Mouse (Mus musculus) CD8-positive naive resting alpha-beta T cell, adult 2 months (primary cell): Measurements from ENCODE around the gene Pex3.
"Not testable (repeated sequence)": the region's sequence is repeated elsewhere in the genome, so short reads cannot be mapped to it uniquely, and the experiment has no call there.

Experiments used
- DNase-seq, 2 experiments: peaks; one replicate each; pipeline ENCODE4 v3.0.0; 2022; ENCODE audit warnings: low read depth in 2 of 2, low spot score in 2 of 2

Gene Pex3

DNA sequence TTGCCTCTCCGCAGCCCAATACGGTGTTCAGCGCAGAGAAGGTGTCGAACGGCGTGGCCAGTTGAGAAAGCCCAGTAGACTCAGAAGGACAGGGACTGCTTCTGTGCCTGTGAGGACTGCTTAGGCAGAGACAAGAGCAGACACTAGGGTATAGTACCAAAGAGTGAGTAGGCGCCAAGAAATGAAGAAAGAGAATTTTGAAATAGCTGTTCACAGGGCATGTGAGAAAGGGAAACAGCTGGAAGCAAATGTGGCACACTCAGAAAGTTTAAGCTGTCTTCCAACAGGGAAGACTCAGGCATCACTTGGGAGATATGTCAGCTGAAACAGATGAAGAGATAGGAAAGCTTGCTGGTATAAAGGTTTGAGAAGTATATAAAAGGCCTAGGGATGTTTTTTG is 16.2 kb downstream of the Pex3 start:
- DNase-seq, result no peak

DNA sequence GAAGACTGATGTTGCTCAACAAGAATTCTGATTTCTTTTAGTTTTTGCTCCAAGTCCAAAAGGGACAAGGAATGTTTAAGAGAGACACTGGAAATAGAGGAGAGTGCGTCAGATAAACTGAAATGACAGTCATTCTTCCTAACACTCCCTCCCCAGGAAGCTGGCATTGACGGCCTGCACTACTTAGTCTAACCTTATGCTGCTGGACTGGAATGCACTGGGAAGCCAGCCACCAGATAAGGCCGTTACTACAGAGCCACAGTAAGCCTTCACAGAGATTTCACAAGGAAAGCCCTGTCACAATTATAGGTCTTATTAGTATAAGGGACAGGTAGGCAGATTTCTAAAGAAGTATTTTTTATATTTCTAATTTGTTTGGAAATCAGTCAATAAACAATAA is 18.2 kb downstream of the Pex3 start:
- DNase-seq, result no peak

DNA sequence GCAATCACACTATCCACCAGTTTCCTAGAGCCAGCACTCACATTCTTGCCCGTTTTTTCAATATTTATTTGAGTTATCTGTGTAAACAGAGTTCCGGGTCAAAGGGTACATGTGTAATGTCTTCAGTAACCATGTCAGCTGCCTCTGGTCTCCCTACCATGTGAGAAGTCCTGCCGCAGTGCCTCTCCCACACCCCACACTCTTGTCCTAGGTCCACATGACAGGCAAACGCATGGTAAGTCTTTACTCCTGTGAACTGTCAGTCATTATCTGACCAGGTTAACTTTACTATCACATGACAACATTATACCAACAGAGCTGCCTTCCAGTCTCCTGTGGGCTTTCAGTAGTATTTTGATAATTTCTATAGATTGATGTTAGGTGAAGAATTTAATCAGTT is 24.8 kb downstream of the Pex3 start:
- DNase-seq, result no peak

DNA sequence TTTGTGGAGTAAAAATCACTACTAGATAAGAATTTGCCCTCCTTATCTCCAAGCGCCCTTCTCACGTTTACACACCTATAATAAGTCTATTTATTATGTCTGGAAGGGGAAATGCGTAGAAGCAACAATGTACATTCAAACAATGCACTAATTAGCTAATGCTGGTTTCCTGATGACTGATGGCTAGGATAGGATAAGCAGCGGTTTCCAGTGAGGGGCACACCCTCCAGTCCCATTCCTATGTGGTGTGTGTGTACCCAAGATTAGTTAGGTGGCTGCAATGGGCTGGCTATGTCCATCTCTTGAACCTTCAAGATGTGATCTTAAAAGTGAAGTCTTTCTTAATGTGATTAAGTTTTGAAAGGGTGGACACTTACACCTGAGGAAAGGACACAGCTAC is 31.1 kb downstream of the Pex3 start:
- no peak for DNase-seq

DNA sequence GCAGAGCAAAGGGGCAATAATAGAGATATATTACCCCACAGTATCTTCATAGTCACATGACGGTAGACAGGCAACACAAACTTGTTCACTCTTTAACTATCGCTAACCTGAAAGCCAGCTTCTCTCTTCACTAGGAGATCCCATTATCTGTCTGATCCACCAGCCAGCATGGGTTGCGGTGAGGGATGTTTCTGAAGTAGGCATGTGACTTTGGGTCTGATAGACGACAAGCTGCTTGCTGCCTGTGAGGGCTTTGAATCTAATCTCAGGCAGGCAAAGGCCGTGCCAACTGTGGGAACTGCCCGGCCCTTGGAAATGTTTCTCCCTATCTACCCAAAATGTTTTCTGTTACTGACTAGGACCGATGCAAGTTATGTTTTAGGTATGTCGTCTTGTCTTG is 50.6 kb downstream of the Pex3 start:
- no peak for DNase-seq

DNA sequence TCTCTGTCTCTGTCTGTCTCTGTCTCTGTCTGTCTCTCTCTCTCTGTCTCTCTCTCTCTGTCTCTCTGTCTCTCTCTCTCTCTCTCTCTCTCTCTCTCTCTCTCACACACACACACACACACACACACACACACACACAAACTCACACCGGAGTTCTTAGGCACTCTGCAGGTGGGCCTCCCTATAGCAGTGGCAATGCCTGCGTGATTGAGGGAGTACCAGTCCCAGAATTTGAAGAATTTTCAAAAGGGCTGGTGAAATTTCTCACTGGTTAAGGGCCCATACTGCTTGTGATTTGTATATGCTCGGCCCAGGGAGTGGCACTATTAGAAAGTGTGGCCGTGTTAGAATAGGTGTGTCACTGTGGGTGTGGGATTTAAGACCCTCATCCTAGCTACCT is 51.4 kb downstream of the Pex3 start:
- not testable (repeated sequence) for DNase-seq

DNA sequence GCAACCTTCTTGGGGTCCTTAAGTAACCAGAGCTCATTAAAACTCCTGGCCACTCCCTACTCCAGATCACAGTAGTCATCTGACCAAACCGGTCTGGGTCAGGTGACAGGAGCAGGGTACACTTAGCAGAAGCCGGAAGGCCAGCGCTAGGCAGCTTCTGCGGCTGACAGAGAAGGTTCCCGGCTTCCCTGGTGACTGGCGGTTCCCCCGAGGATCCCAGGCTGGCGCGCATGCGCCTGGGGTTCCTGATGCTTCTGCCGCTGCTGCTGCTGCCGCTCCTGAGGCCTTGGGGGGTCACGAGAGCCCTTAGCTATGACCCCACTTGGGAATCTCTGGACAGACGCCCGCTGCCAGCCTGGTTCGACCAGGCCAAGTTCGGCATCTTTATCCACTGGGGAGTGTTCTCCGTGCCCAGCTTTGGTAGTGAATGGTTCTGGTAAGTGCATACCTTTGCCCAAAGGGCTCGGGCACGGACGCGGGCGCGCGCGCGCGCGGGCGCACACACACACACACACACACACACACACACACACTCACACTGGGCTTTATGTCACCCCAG is 51.9 kb downstream of the Pex3 start:
- peak; percentile 78 to 81 for DNase-seq

DNA sequence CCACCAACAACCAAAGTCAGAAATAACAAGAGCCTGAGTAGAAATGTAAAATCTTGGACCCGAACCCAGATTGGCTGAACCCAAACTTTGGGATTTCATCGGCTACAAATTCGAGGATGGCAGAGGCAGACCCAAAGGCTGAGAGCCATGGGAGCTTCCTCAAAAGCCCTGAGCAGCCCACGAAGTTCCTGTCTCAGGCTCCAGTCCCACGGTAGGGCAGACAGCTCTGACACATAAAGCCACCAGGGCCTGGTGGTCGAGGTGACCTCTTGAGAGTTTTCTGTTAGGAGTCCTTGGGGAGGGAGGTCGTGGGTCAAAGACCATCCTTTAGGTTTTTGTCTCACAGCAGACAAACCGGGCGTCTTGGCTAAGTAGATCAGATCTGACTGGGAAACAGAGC is 52.5 kb downstream of the Pex3 start:
- no peak for DNase-seq

DNA sequence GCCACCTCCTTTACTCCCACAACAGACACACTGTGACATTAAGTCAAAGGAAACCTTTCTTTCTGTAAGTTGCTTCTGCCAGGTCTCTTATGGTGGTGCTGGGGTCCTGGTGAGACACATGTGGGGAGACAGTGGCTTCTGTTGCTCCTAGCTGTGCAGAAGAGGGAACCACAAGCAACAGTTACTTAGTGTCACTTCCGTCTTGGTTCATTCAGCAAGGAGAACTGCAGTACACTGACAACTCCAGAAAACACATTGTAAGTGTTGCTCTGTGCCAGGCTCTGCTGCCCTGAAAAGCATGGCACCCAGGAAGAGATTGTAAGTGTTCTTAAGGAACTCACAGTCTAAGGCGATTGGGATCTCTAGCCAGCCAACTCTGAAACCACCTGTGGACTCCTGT is 53.6 kb downstream of the Pex3 start, which contains the start of gene Fuca2:
TSS of gene Fuca2 (plus strand) at position 210 of the 400 bp plus-strand sequence.
- no peak for DNase-seq

DNA sequence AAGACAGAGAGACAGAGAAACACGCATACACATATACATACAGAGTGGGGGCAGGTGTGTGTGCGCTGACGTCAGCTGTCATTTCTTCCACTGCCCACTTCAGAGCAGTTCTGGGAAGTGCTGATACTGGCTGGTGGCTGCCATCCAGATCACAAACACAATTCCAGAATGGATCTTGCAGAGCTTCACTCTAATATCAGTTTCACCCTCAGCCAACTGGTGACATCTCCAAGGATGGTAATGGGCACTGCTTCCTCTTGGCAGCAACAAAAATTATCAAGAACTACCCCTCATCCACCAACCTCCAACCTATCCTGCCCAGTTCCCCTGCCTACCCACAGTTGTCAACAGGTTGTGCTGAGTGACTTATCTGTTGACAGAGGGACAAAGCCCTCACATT is 56.6 kb downstream of the Pex3 start:
- no peak for DNase-seq

DNA sequence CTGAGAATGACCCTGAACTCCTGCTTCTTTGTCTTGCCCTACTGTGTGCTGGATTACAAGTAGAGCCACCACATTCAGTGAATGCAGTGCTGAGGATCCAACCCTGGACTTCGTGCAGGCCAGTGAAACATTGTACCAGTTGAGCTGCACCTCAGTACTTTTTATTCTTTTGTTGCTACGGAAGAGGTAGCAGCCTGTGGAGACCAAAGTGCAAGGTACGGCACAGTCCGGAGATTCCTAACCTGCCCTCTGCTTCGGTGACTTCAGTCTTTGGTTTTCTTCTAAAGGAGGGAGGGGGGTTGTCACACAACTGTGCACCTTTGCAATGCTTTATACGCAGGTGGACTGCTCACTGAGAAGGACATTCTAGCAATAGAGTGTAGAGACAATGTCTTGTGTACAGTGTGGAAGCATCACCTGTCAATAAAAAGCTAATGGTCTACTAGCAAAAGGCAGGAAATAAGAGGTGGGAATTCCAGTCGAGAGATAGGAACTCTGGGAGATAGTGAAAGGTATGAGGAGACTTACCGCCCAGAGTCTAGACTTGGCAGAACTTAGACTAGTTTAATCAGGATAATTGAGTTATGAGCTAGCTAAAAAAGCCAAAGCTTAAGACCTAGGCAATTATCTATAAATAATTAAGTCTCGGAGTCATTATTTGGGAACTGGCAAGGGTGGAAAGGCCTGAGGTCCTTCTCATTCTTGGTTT is 58.8 kb downstream of the Pex3 start:
- DNase-seq, result no peak

DNA sequence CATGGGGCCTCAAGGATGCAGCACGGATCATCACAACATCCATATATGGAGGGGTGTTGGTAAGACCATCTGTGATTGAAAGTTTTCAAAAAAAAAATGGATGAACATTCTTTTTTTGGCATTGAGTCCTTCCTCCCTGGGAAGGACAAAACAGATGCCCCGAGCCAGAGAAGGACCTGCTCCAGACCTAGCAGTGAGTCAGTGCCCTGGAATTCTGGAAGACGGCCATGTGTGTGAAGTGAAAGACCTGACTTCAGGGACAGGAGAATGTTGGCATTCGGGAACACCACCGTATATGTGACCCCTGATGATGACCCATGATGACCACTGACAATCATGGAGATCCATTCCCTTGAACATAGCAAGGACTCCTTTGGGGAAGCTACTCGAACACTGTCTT is 63.3 kb downstream of the Pex3 start:
- DNase-seq, result no peak

DNA sequence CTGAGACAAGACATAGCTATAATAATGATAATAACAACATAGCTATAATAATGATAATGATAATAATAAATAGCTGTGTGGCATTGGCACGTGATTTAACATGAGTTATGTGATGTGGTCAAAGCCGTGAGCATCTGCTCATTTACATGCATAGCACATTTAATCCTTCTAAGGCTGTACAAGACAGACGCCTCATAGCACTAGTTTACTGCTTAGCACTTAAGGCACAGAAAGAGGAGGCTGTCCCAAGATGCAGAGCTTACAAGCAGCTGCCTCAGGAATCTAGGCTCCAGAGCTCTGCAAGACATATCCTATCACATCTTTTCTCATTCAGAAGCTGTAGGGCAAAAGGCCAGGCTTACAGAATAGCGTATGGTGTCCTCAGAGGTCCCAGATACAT is 67.0 kb downstream of the Pex3 start:
- no peak for DNase-seq

DNA sequence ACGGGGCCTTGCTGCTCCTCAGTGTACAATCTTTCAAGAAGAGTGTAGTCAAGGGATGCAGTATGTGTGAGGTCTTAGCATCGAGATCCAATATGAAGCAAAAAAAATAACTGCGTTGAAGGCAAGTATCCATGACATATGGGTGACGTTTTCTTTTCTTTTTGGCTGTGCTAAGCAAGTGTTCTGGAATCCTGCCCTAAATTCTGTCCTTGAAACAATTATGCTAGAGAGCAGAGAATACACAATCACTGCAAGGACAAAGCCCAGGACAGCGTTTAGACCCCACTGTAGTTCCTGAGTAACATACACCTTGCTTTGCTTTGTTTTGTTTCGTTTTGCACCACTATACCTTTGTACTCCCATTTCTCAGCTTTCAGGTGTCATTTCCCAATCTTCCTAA is 73.6 kb downstream of the Pex3 start:
- DNase-seq, result no peak

DNA sequence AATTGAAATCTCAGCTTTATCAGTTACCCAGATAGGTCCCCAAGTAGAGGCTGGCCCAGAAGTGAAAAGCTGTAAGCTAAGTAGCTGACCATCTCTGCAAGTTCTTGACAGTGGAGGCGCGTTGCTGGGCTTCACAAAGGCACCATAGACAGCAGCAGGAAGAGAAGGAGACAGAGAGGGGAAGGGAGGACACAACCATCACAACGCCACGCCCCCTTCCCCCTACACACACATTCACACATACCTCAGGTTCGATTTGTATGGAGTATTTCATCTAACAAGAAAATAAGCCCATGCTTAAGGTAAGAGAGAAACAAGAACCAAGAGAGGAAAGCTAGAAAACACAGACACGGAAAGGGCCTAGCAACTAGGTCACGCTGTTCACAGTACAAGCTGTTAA is 77.8 kb downstream of the Pex3 start:
- no peak for DNase-seq

DNA sequence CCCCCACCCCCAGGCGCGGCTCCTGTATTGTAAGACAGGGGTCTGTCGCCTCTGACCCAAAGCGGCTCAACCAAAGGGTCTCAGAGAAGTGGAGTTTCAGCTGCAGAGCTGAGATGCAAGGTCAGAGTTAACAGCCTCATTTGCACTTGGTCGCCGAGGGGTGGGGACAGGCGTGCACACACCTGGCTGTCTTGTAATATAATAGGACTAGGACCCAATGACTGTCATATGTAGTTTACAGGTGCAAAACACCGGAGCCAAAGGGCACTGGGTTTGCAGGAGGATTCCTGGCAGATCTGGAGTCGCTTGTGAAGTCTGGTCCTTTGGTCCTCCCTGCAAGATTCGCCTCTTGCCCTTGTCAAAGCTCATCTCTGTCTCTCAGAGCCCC is 78.4 kb downstream of the Pex3 start:
- peak in 1 of 2 experiments; percentile 5 for DNase-seq
